Mouse (Mus musculus) thymus, postnatal 4 days (tissue): ENCODE results near the gene Dlgap1.

Experiments
- DNase-seq: peaks from one replicate; pipeline ENCODE4 v3.0.0; 2021

Gene Dlgap1

GRCm38 (mm10) chr17:70347403-70347802 lies 378.5 kb downstream of the Dlgap1 start:
- no peak for DNase-seq

DNA sequence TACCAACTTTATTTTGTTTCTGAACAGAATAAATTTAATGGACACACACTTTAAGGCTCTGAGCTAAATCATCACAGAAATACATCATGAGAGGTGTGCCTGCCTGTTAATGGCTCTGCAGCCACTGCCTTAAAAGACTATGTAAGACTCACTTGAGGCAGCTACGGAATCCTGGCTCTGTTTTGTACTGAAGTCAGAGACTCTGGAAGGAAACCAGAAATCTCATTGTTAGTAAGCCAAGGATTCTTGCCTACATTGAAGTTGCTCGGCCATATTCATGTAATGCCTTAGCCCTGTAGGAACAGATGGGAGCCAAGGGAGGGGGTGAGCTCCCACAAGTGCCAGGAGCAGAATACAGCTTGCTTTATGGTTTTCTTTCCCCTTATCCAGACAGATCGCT lies 394.7 kb downstream of the Dlgap1 start:
- no peak for DNase-seq

DNA sequence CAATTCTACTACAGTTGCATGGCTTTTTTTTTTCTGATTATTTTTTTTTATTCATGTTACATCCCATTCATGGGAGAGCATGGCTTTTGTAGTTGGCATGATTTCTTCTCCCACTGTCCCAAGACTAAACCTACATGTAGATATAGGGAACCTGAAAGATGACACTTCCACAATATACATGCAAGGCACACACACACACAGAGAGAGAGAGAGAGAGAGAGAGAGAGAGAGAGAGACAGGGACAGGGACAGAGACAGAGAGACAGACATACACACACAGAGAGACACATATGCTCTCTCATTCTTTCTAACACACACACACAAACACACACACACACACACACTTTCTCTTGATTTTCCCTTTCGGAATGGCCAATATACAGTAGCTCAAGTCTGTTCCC lies 395.1 kb downstream of the Dlgap1 start:
- DNase-seq: no peak

DNA sequence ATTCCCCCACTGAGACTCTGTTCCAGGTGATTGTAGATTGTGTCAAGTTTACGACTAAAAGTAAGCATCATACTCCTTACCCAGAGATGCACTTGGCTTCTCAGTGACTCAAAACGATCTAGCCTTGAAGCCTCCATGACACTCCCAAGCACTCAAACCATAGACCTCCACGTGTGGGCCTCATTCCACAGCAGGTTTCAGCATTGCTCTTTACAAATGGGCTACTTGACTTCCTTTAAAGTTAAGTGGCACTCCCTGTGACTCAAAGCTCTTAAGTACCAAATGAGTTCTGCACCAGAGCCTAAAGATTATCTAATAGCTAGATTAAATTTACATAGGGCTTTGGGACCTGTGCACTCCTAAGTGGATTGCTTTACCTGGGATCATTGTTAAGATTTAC lies 400.3 kb downstream of the Dlgap1 start:
- no peak for DNase-seq

- DNase-seq: peak; percentile 39
Measured at GRCm38 (mm10) chr17:70377020-70377419, 408.1 kb downstream of the Dlgap1 start.

DNA sequence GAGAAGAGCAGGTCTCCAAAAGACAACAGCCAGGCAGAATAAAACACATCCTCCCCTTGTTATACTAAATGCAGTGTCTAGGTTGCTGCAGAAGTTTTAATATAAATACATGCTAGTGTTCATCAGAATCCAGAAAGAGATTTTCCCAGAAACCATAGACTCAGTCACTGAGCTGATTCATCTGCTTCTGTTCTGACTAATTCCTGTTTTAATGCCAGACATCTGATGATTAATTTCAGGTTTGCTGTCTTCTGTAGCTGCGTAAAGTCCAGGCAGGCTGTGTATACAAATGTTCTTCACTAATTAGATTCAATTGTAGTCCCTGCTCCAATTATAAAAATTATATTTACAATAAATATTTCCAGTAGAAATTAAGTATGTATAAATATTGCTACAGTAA lies 419.6 kb downstream of the Dlgap1 start:
- DNase-seq: no peak

GRCm38 (mm10) chr17:70397220-70397619 lies 428.3 kb downstream of the Dlgap1 start:
- DNase-seq: no peak

- no peak for DNase-seq
Measured at GRCm38 (mm10) chr17:70397708-70398107, 428.8 kb downstream of the Dlgap1 start.

- DNase-seq: no peak
Measured at GRCm38 (mm10) chr17:70401909-70402308, 433.0 kb downstream of the Dlgap1 start.

DNA sequence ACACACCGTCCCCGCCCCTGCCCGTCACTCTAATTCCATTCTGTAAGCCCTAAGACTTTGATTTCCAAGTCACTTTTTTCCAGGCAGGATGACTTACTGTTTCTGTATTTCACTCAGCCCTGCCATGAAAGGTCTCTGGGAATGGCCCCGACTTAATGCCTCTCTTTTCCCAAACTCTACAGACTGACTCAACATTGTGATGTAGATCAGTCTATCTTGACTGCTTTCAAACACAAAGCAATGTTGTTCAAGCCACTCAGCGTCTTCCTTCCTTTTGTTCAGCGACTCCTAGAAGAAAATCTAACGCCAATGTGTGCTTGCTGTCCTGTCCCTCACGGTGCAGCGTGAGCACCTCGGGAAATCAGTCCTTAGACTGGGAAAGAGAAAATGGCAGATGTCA lies 434.9 kb downstream of the Dlgap1 start:
- DNase-seq: no peak

DNA sequence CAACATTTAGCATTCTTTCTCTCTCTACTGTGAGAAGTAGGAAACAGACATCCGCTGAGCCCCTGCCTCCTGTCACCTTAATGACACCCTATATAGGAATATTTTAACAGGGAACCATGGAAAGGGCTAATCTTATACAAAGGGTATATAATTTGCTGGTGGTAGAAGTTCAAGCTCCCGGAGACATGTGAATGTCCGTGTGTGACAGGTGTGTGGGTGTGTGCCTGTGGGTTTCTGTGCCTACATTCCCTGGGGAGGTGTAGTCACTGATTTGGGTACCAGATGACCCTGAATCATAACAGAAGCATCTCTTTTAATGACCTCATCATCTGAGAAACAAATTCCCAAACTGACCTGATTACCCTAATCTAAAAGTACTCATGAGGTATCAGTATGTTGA lies 445.3 kb downstream of the Dlgap1 start:
- no peak for DNase-seq

DNA sequence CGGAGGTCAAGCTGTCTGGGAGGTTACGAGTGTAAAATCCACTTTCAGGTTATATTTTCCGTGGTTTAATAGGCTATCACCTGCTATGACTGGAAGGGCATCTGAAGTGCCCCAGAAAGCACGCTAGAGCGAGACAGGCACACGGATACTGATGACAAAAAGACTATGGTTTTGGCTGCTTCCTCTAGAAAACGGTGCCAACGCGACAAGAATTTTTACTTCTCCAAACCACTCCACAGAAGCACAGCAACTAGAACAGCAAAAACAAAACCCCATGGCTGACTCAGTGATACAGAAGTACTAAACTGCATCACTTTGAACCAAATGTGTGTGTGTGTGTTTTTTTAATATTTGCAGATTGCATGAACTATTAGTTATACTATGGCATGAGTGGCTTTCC lies 459.0 kb downstream of the Dlgap1 start:
- no peak for DNase-seq

- peak; percentile 78 for DNase-seq
Measured at GRCm38 (mm10) chr17:70429746-70430451, 461.0 kb downstream of the Dlgap1 start.

DNA sequence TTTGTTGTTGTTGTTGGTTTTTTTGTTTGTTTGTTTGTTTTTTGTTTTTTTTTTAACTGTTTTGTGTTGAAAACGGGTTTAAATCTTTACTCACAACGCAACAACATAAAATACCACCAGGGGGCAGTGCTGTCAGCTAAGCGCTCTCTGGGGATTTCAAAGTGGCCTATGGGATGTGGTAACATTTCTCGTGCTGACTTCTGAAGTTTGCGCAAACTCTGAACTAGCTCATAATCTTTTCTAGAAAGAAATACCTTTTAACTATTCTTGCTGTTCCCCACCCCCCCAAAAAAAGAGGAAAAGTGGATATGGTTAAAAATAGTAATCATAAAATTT lies 461.5 kb downstream of the Dlgap1 start:
- DNase-seq: peak; percentile 66

DNA sequence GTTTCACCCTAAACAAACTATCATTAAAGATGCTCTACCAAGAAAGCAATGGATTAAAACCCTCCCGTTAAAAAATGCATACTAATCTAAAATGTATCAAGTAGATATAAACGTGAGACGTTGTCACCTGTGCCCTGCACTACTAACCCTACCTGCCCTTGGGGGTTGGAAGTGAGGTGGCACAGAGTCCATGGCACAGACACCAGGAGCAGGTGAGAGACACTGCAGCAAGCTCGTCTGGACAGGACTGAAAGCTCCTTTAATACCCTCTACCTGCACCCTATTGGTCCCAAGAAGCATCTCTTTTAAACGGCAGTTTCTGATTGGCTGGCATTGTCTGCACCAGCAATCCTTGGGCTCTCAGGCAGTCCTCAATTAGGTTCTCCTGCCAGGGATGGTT lies 464.0 kb downstream of the Dlgap1 start:
- DNase-seq: no peak

- DNase-seq: no peak
Measured at GRCm38 (mm10) chr17:70434549-70434948, 465.7 kb downstream of the Dlgap1 start.

DNA sequence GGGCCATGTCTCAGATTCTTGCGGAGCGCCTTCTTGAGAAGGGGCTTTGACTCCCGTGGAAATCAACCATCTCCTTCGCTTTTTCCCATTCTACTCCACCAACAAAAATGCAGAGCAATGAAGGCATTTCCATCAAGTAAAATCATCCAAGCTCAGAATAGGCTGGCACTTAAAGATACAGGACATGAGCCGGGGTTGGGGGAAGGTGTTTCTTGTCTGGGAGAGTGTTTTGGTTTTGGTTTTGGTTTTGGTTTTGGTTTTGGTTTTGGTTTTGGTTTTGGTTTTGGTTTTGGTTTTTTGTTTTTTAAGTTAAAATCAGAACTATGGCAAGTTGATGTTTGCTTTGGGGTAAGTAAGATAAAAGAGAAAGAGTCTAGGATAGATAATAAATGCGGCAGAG lies 466.7 kb downstream of the Dlgap1 start:
- no peak for DNase-seq

GRCm38 (mm10) chr17:70437229-70437628 lies 468.4 kb downstream of the Dlgap1 start:
- DNase-seq: no peak

DNA sequence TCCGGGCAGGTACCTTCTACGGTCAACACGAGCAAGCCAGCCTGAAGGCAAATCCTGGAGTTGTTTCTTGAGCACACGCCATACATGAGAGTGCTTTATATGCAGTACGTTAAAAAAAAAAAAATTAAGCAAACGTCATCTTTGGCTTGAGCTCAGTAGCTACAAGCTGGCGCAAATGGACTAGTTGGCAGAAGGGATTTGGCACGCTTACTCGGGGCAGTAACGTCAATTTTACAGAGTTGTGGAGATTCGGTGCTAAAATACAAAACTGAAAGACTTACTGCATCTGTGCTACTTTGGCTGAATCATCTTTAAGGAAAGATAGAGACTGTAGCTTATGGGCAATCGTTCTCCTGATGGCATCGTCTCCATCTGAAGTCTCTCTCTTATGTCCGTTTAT lies 474.1 kb downstream of the Dlgap1 start:
- DNase-seq: no peak

DNA sequence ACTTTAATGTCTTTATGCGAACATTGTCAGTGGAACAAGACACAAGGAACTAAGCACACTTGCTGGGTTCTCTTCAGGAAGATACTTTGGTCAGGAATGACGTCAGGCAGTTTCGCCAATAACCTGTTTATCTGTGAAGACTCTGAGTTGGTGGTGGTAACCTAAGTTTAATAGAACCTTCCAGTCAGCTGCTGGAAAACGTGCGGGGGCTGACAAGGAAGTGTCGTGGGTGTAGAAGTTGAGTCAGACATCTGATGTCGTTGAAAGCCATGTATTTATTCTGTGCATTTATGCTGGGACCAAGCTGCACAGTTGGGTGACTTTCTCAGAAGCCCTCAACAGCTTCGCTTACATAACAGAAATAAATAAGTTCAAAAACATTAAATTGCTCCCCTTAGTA lies 477.6 kb downstream of the Dlgap1 start:
- DNase-seq: no peak

DNA sequence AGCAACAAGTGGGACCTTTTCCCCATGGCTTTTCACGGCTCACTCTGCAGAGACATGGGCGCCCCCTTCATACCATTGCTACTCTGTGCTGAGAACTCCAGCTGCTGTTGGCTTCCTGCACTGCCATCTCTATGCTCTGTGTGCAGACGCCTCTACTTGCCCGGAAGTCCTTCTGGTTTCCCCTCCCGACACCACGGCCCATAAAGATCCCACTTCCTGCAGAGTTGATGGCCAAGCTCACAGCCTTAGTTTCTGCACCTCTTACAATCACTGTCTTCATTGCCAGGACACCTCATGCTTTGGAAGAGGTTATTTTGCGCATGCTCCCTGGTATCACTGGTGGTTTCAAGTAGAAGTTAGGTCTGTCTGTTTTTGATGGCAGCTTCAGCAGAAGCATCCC lies 486.2 kb downstream of the Dlgap1 start:
- peak; percentile 27 for DNase-seq

DNA sequence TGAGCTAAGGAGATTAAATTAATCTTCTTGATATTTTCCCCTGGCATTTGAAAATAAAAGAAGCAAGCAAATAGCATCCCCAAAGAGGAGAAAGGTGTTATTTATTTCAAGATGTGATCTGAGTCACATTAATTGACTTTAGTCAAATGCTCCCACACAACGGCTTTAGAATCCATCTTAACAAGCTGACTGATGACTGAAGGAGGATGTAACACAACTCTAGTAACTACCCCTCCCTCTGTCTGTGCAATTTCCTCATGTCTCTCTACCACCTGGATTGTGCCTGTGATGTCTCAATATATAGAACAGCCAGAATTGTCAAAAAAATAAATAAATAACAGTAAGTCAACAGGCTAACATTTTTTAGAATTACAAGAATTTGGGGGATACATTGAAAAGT lies 488.2 kb downstream of the Dlgap1 start:
- no peak for DNase-seq

DNA sequence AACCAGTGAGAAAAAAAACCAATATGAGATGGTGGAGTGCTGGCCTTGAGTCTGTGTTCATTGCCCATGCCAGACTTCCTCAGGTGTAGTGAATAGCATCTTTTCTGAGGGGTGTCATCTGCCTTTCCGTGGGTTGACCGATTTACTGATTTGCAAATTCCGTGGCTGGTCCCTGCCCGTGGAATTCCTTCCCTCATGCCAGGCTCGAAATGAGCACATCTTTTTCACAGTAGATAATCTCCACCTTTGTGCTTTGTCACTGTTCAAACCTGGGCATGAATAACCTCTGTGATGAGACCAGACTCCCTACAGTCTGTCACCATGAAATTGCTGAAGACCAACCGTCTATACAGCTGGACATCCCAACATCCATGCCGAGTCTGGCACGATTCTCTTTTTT lies 493.4 kb downstream of the Dlgap1 start:
- DNase-seq: no peak

DNA sequence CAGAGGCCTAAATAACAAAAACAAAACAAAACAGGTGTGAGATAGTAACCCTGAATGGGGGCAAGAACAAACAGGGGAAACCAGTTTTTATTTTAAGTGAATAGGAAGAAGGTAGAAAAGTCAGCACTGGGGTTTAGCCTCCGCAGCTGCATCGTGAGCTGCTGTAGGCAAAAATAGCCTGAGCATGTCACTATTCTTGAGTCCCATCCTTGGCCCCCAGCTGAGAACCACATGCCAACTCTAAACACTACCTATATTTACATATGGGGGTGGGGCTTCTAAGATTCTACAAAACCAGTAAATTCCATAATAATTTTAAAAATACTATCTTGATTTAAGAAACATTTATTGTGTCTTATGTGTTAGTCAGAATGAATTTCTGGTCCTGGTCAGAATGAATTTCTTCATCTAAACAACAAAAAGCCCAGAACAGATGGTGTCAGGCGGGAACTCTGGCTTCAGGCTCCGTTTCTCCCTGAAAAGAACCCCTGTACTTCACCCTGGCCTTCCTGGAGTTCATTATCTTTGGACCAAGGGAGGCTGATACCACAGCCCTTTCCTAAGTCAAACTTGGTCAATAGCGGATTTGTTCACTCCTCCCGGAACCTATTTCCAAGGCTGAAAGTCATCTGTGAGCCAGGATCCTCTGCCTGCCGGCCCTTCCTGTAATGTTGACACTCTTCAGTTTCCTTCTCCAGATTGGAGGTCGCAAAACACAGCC lies 494.1 kb downstream of the Dlgap1 start:
- DNase-seq: no peak

GRCm38 (mm10) chr17:70466413-70466812 lies 497.5 kb downstream of the Dlgap1 start:
- no peak for DNase-seq
